Mouse (Mus musculus) MEL (cell line): ENCODE results near the gene Cdca3. TPM values are rescaled to one million over a fixed set of nuclear protein-coding genes. Genes with fewer than 3 reads are reported as not detected.
A peak's percentile ranks its signal among the peaks of the same experiment; 100 is the strongest.
"Not testable (repeated sequence)": the region's sequence is repeated elsewhere in the genome, so short reads cannot be mapped to it uniquely, and the experiment has no call there.

Experiments
- DNase-seq: peaks from one replicate; pipeline ENCODE4 v3.0.0; 2011; ENCODE audit warnings: low read depth, low spot score
- H3K27ac ChIP-seq: 2 replicates; pipeline ENCODE4 v1.5.1; 2012; ENCODE audit warnings: low read depth, mild to moderate bottlenecking, control low read depth, low read length, moderate library complexity; ENCODE audit not compliant: control insufficient read depth
- H3K27me3 ChIP-seq, 2 experiments: fragments of 150-350 bp in 1 of 2; sonication (generic) in 1 of 2; 2 replicates each; pipeline ENCODE4 v1.6.1; 2012; ENCODE audit warnings: low read length in 2 of 2, mild to moderate bottlenecking in 2 of 2, improper control_type of control experiment in 1 of 2, moderate library complexity in 1 of 2; ENCODE audit not compliant: insufficient read depth in 2 of 2, control insufficient read depth in 1 of 2
- H3K36me3 ChIP-seq, 2 experiments: 2 replicates each; pipeline ENCODE4 v1.6.1; 2012 to 2014; ENCODE audit warnings: low read length in 2 of 2, improper control_type of control experiment in 1 of 2, inconsistent platforms in 1 of 2, mild to moderate bottlenecking in 1 of 2; ENCODE audit not compliant: insufficient read depth in 2 of 2, control insufficient read depth in 1 of 2
- H3K4me1 ChIP-seq, 2 experiments: fragments of 150-350 bp in 1 of 2; sonication (generic) in 1 of 2; 2 replicates each; pipeline ENCODE4 v1.6.1; 2012; ENCODE audit warnings: low read length in 2 of 2, improper control_type of control experiment in 1 of 2, mild to moderate bottlenecking in 1 of 2; ENCODE audit not compliant: insufficient read depth in 2 of 2, control insufficient read depth in 1 of 2
- H3K4me3 ChIP-seq, 2 experiments: fragments of 150-350 bp in 1 of 2; sonication (generic) in 1 of 2; 2 replicates each; pipeline ENCODE4 v1.5.1; 2012; ENCODE audit warnings: low read depth in 2 of 2, low read length in 2 of 2, mild to moderate bottlenecking in 2 of 2, moderate library complexity in 2 of 2, control low read depth in 1 of 2, improper control_type of control experiment in 1 of 2; ENCODE audit not compliant: control insufficient read depth in 1 of 2, insufficient read depth in 1 of 2
- H3K79me2 ChIP-seq: 2 replicates; pipeline ENCODE4 v1.6.1; 2012; ENCODE audit warnings: mild to moderate bottlenecking, low read length, moderate library complexity; ENCODE audit not compliant: control insufficient read depth, poor library complexity, insufficient read depth
- H3K9ac ChIP-seq: 2 replicates; pipeline ENCODE4 v1.6.1; 2012; ENCODE audit warnings: low read depth, mild to moderate bottlenecking, control low read depth, low read length, moderate library complexity; ENCODE audit not compliant: control insufficient read depth, poor library complexity, severe bottlenecking
- H3K9me3 ChIP-seq: fragments of 150-350 bp; sonication (generic); replicated peaks from 2 replicates; pipeline ENCODE4 v1.6.1; 2012; ENCODE audit warnings: mild to moderate bottlenecking, low read length, improper control_type of control experiment, moderate library complexity; ENCODE audit not compliant: insufficient read depth
- BHLHE40 ChIP-seq: IDR thresholded peaks from 2 replicates; pipeline ENCODE4 v1.6.1; 2012; ENCODE audit warnings: low read depth, mild to moderate bottlenecking, inconsistent platforms, low read length, improper control_type of control experiment, borderline replicate concordance
- ELF1 ChIP-seq: IDR thresholded peaks from 2 replicates; pipeline ENCODE4 v1.6.1; 2014; ENCODE audit warnings: low read depth, mild to moderate bottlenecking, inconsistent platforms, low read length, improper control_type of control experiment, moderate library complexity
- ETS1 ChIP-seq: IDR thresholded peaks from 2 replicates; pipeline ENCODE4 v1.6.1; 2012; ENCODE audit warnings: low read depth, mild to moderate bottlenecking, inconsistent platforms, low read length, improper control_type of control experiment, moderate library complexity
- GATA1 ChIP-seq: IDR thresholded peaks from 2 replicates; pipeline ENCODE4 v1.6.1; 2011; ENCODE audit warnings: low read depth, low read length, improper control_type of control experiment
- KAT2A ChIP-seq: conservative IDR thresholded peaks from 2 replicates; pipeline ENCODE4 v1.6.1; 2012; ENCODE audit warnings: low read depth, low read length, improper control_type of control experiment, inconsistent platforms
- MXI1 ChIP-seq: IDR thresholded peaks from 2 replicates; pipeline ENCODE4 v1.6.1; 2011; ENCODE audit warnings: mild to moderate bottlenecking, low read depth, low read length, improper control_type of control experiment
- NRF1 ChIP-seq: IDR thresholded peaks from 2 replicates; pipeline ENCODE4 v1.6.1; 2014; ENCODE audit warnings: low read depth, mild to moderate bottlenecking, inconsistent platforms, low read length, improper control_type of control experiment, moderate library complexity; ENCODE audit not compliant: poor library complexity, insufficient read depth, severe bottlenecking
- POLR2A ChIP-seq, 2 experiments: IDR thresholded peaks; 2 replicates each; pipeline ENCODE4 v1.6.1; 2011 to 2012; ENCODE audit warnings: low read length in 2 of 2, mild to moderate bottlenecking in 2 of 2, control low read depth in 1 of 2, improper control_type of control experiment in 1 of 2, low read depth in 1 of 2, moderate library complexity in 1 of 2; ENCODE audit not compliant: control insufficient read depth in 1 of 2, insufficient read depth in 1 of 2, poor library complexity in 1 of 2
- POLR2AphosphoS2 ChIP-seq: IDR thresholded peaks from 2 replicates; pipeline ENCODE4 v1.6.1; 2011; ENCODE audit warnings: low read length, improper control_type of control experiment
- RCOR1 ChIP-seq: IDR thresholded peaks from 2 replicates; pipeline ENCODE4 v1.6.1; 2012; ENCODE audit warnings: low read depth, mild to moderate bottlenecking, inconsistent platforms, low read length, improper control_type of control experiment
- TBP ChIP-seq: IDR thresholded peaks from 2 replicates; pipeline ENCODE4 v1.8.0; 2011; ENCODE audit warnings: low read depth, low read length, improper control_type of control experiment
- UBTF ChIP-seq: IDR thresholded peaks from 2 replicates; pipeline ENCODE4 v1.6.1; 2012; ENCODE audit warnings: low read depth, mild to moderate bottlenecking, inconsistent platforms, low read length, improper control_type of control experiment, moderate library complexity, borderline replicate concordance; ENCODE audit not compliant: insufficient read depth
- USF1 ChIP-seq: IDR thresholded peaks from 2 replicates; pipeline ENCODE4 v1.6.1; 2014; ENCODE audit warnings: low read depth, mild to moderate bottlenecking, inconsistent platforms, low read length, improper control_type of control experiment, moderate library complexity
- USF2 ChIP-seq, 2 experiments: IDR thresholded peaks; 2 replicates each; pipeline ENCODE4 v1.6.1; 2011 to 2012; ENCODE audit warnings: improper control_type of control experiment in 2 of 2, low read length in 2 of 2, borderline replicate concordance in 1 of 2, inconsistent platforms in 1 of 2, low read depth in 1 of 2, mild to moderate bottlenecking in 1 of 2; ENCODE audit not compliant: insufficient read depth in 1 of 2
- polyA plus RNA-seq, 2 experiments: library from polyadenylated mRNA; stranded (reverse) in 1 of 2; unstranded in 1 of 2; fragments of >175 nt in 1 of 2; fragments of >200 nt in 1 of 2; gene quantifications; 2 replicates each; pipeline versions ENCODE4 v1.2.1 to v1.2.4; 2012; ENCODE audit warnings: low replicate concordance in 2 of 2, low read depth in 1 of 2; ENCODE audit not compliant: insufficient read length in 2 of 2, insufficient read depth in 1 of 2, missing spikeins in 1 of 2
- total RNA-seq: library from RNA; depleted of rRNA; stranded (reverse); fragments of 300-350 nt; gene quantifications from 2 replicates; pipeline ENCODE4 v1.2.3, GENCODE M21; 2012

Gene Cdca3
- total and polyA plus RNA-seq, 3 experiments = 54.5 to 185 TPM; not detected in 1

- TF ChIP-seq NRF1 (peak; percentile 26; the same call in 1 of the 2 replicates), MXI1 (peak; percentile 62), GATA1 (peak; percentile 53), ELF1 (0 out of 2 replicates have a peak, but pooled peaks have one; percentile 59), POLR2A (IDR thresholded peaks at IDR 0.05; ENCODE audit: control insufficient read depth in 1 of 2, insufficient read depth in 1 of 2, low read depth in 1 of 2, low read length in 2 of 2, poor library complexity in 1 of 2) (peak; percentile 33 to 74)
Observed at GRCm38 (mm10) chr6:124829799-124830700, 703 bp downstream of the Cdca3 start (continued).

GRCm38 (mm10) chr6:124831199-124831598 is 1.9 kb downstream of the Cdca3 start:
- H3K79me2 ChIP-seq = peaks cover 22% of the 10 kb centered on the region
- H3K4me1 ChIP-seq, H3K27me3 ChIP-seq, H3K27ac ChIP-seq, H3K9me3 ChIP-seq, H3K4me3 ChIP-seq, H3K36me3 ChIP-seq, H3K9ac ChIP-seq, DNase-seq: not testable (repeated sequence)

- H3K4me1 ChIP-seq = peaks cover 2 to 6% of the 10 kb centered on the region in 2 experiments; a peak in 3 of 4 replicates
Observed at GRCm38 (mm10) chr6:124831649-124832048, 2.3 kb downstream of the Cdca3 start.

More at GRCm38 (mm10) chr6:124831649-124832048, 2.3 kb downstream of the Cdca3 start:
- TF ChIP-seq GATA1 (no peak), TBP (no peak), USF1 (no peak), USF2 (IDR thresholded peaks at IDR 0.05; ENCODE audit: borderline replicate concordance in 1 of 2, insufficient read depth in 1 of 2, low read depth in 1 of 2, low read length in 2 of 2) (no peak), ETS1 (no peak), UBTF (no peak), KAT2A (no peak), BHLHE40 (no peak), NRF1 (no peak), POLR2AphosphoS2 (no peak), POLR2A (IDR thresholded peaks at IDR 0.05; ENCODE audit: control insufficient read depth in 1 of 2, insufficient read depth in 1 of 2, low read depth in 1 of 2, low read length in 2 of 2, poor library complexity in 1 of 2) (no peak), RCOR1 (no peak)
- no peak overlapping the region for H3K4me3 ChIP-seq
- no peak overlapping the region for H3K27ac ChIP-seq
- H3K27me3 ChIP-seq = no peaks in the 10 kb centered on the region
- H3K36me3 ChIP-seq = peaks cover 0 to 8% of the 10 kb centered on the region in 2 experiments; a peak in 2 of 4 replicates
- DNase-seq = no peak
- peaks cover 22% of the 10 kb centered on the region for H3K79me2 ChIP-seq
- H3K9me3 ChIP-seq = no peaks in the 10 kb centered on the region
- no peak overlapping the region for H3K9ac ChIP-seq
